Mouse (Mus musculus): ENCODE measurements around the gene Stoml2.
A peak's percentile ranks its signal among the peaks of the same experiment; 100 is the strongest.
"Not testable (repeated sequence)": the region's sequence is repeated elsewhere in the genome, so short reads cannot be mapped to it uniquely, and the experiment has no call there.

Stoml2 gene

DNA sequence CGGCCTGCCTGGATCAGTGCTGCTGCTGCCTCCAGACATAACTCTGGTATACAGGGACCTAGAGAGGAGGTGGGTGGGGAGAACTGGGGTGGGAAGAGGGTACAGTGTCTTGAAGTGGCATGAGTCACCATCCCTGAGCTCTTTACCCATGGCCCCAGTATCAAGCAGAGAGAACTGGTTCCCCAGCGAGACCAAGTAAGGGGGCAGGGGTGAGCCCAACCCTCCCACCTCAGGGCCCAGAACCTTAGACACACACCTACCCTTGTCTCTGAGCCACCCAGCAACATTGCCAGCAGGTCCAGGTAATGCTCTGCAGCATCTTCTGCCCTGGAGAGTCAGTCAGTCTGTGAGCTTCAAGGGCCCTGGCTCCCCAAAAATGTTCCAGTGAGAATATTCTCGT lies 26.6 kb downstream of the Stoml2 start:
- no peak for DNase-seq (ENCODE audit: low spot score in 2 of 2)

- DNase-seq (ENCODE audit: low spot score in 2 of 2), result no peak
These were observed 28.6 kb downstream of the Stoml2 start for GRCm38 (mm10) chr4:43002756-43003439.

DNA sequence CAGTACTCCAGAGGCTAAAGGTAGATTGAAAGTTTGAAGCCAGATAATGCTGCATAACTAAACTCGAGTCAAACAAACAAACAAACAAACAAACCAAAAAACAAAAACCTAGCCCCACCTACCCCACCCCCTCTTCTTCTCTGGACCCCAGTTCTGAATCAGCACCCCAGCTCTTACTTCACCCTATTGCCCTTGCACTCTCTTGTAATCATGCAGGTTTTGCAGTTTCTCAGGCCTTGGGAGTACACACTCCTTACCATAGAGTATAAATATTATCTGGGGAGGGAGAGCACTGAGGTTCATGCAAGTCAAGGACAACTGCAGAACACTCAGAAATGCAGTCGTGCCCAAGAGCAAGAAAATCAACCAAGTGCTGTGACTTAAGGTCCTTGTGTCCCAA lies 30.2 kb downstream of the Stoml2 start:
- DNase-seq (ENCODE audit: low spot score in 2 of 2), result no peak

GRCm38 (mm10) chr4:43000141-43000986 lies 31.1 kb downstream of the Stoml2 start, which contains the start of gene Vcp:
Gene Vcp, minus strand, starts transcription at chr4:43000507.
- DNase-seq (ENCODE audit: low spot score in 2 of 2), result peak; percentile 100

DNA sequence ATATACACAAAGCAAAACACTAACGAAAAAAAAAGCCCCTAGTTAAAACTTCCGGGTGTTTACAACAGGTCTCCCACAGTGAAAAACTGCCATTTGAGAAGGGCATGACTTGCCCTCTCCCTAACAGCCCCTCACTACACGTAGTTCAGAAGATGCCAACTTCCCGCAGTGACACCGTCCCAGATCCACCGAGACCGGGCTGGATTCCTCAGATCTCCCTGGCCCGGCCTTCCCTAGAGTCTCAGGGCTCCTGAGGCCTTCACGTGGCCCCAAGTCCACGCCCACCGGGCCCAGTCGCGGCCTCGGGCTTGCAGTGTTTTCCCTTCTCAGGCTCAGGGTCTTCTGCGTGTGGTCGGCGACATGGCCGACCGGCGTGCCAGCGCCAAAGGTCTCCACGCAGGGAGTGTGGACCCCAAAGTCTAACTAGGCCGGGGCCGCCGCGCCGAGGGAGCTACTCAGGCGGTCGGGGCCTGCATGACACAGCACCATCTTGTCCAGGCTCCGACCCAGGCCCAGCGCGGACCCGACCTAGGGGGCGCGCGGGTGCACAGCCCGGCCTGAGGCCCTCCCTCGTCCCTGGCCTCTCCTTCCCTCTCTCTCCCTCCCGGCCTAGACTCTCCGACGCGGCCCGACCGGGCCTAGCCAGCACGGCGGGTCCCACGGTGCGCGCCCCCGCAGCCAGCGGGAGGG lies 31.9 kb downstream of the Stoml2 start:
- peak; percentile 78 to 80 for DNase-seq (ENCODE audit: low spot score in 2 of 2)

DNA sequence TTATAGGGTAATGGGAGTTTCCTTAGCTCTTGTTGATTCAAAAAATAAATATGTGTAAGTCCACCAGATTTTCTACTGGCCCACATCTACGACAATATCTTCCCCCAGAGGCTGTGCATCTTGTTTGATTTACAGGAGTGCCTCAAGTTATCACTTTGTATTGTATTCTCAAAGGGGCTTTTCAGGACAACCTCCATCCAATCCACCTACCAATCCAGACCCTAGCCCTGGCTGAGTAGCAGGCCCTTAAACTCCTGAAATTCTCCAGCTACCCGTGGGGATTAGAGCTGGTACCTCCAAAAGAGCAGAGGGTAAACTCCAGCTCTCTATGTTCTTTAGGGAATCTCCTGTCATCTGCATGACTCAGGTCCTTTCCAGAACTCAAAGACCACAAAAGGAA lies 33.5 kb downstream of the Stoml2 start:
- no peak for DNase-seq (ENCODE audit: low spot score in 2 of 2)

DNA sequence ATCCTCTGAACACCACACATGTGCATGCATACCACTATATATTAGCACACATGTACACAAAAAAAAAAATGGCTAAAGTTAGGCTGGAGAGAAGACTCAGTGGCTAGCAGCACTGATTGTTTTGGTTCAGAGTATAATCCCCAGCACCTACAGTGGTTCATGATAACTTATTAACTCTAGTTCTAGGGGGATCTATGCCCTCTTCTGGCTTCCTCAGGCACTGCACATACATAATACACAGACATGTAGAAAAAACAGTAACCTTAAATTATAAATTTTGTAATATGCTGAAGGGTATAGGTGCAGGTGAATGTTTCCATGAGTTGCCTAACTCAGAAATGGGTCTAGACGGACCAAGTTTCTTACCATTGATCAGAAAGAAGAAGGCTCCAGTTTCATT lies 43.2 kb downstream of the Stoml2 start:
- no peak for DNase-seq (ENCODE audit: low spot score in 2 of 2)

GRCm38 (mm10) chr4:42980467-42980866 lies 51.0 kb downstream of the Stoml2 start:
- not testable (repeated sequence) for DNase-seq (ENCODE audit: low spot score in 2 of 2)

DNA sequence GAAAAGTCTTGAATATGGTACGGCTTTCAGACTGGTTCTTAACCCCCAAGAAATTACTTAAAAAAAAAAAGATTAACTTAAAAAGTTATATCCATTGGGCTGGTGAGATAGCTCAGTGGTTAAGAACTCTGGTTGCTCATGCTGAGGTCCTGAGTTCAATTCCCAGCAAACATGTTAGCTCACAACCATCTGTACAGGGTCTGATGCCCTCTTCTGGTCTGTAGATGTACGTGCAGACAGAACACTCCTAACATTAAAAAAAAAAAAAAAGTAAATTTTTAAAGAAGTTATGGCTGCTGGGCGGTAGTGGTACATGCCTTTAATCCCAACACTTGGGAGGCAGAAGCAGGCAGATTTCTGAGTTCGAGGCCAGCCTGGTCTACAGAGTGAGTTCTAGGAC lies 53.4 kb downstream of the Stoml2 start:
- DNase-seq (ENCODE audit: low spot score in 2 of 2), result no peak
